9 mouse cellular contexts compared by ENCODE assay signal in genomic region chr7:58658790-58659405, GRCm38 (mm10). TPM values are rescaled to one million over a fixed set of nuclear protein-coding genes. Genes with fewer than 3 reads are reported as not detected.
DNase-seq lines count a peak whose midpoint lies in the region; ATAC-seq lines count a peak whose summit lies in the region.
"Had no signal": no experiment of that assay in that cellular context is flagged by ENCODE, and none has a peak within 500 bp of the region (broad histone marks: within the 10 kb centered on the region; RNA-seq: fewer than 3 reads in every experiment).

No protein-coding gene starts in this region.

- no peak overlapping the region for H3K27ac ChIP-seq in heart, embryonic 11.5 days (ENCODE audit: low read depth, low read length)
- no peak overlapping the region for H3K27ac ChIP-seq in hindbrain, embryonic 13.5 days
- no peak overlapping the region for H3K27ac ChIP-seq in midbrain, embryonic 12.5 days (replicated peaks)

- WGBS in heart, embryonic 11.5 days (ENCODE audit: insufficient replicate concordance) = 23% methylated on average over 14 of the region's 14 CpGs
- 30% methylated on average over 14 of the region's 14 CpGs for WGBS in hindbrain, embryonic 13.5 days
- WGBS in midbrain, embryonic 12.5 days = 30% methylated on average over 14 of the region's 14 CpGs

- H3K9ac ChIP-seq in heart, embryonic 11.5 days (ENCODE audit: low read depth, low read length) = peak overlapping the region; percentile 76
- H3K9ac ChIP-seq in hindbrain, embryonic 13.5 days = peak overlapping the region; percentile 70
- peak overlapping the region; percentile 65 for H3K9ac ChIP-seq in midbrain, embryonic 12.5 days (replicated peaks)

- peaks cover 7% of the 10 kb centered on the region for H3K27me3 ChIP-seq in heart, embryonic 11.5 days (ENCODE audit: control insufficient read depth, insufficient read depth, low read length)
- peaks cover 17% of the 10 kb centered on the region for H3K27me3 ChIP-seq in hindbrain, embryonic 13.5 days
- peaks cover 21% of the 10 kb centered on the region for H3K27me3 ChIP-seq in midbrain, embryonic 12.5 days
- H3K27me3 ChIP-seq: Patski had no signal

- H3K36me3 ChIP-seq in heart, embryonic 11.5 days (ENCODE audit: control insufficient read depth, insufficient read depth, low read length) = no peaks in the 10 kb centered on the region
- H3K36me3 ChIP-seq in hindbrain, embryonic 13.5 days = no peaks in the 10 kb centered on the region
- no peaks in the 10 kb centered on the region for H3K36me3 ChIP-seq in midbrain, embryonic 12.5 days

- peak overlapping the region; percentile 86 for H3K4me2 ChIP-seq in heart, embryonic 11.5 days
- H3K4me2 ChIP-seq in hindbrain, embryonic 13.5 days = peak overlapping the region; percentile 87
- peak overlapping the region; percentile 93 for H3K4me2 ChIP-seq in midbrain, embryonic 12.5 days (replicated peaks)

- H3K9me3 ChIP-seq in heart, embryonic 11.5 days (replicated peaks; ENCODE audit: control insufficient read depth, low read length) = no peaks in the 10 kb centered on the region
- H3K9me3 ChIP-seq in hindbrain, embryonic 13.5 days = no peaks in the 10 kb centered on the region
- H3K9me3 ChIP-seq in midbrain, embryonic 12.5 days = no peaks in the 10 kb centered on the region

- intact Hi-C loops in heart, postnatal 25 days (cut with DNase I) = no loop called here

- H3K4me3 ChIP-seq in heart, embryonic 11.5 days (ENCODE audit: low read depth, low read length) = peak overlapping the region; percentile 72
- H3K4me3 ChIP-seq in hindbrain, embryonic 13.5 days = peak overlapping the region; percentile 74
- peak overlapping the region; percentile 72 for H3K4me3 ChIP-seq in midbrain, embryonic 12.5 days

- H3K4me1 ChIP-seq in heart, embryonic 11.5 days (ENCODE audit: control insufficient read depth, insufficient read depth, low read length) = peaks cover 3% of the 10 kb centered on the region; the same call in 1 of the 2 replicates
- H3K4me1 ChIP-seq in hindbrain, embryonic 13.5 days (replicated peaks) = peaks cover 5% of the 10 kb centered on the region
- peaks cover 5% of the 10 kb centered on the region for H3K4me1 ChIP-seq in midbrain, embryonic 12.5 days

- ATAC-seq in heart, embryonic 11.5 days (replicated peaks; ENCODE audit: insufficient number of reproducible peaks, low FRiP score, low TSS enrichment) = no peak
- no peak; the same call in 1 of the 2 replicates for ATAC-seq in hindbrain, embryonic 13.5 days (ENCODE audit: low FRiP score)
- ATAC-seq in midbrain, embryonic 12.5 days (ENCODE audit: low FRiP score, low read depth) = no peak
- no peak for ATAC-seq in cerebellum, adult (ENCODE audit: insufficient number of reproducible peaks, low FRiP score, low TSS enrichment)

- no peak for DNase-seq in heart, postnatal 25 days (ENCODE audit: low spot score)
- peak; percentile 19 to 25 for DNase-seq in adrenal gland, postnatal 36 days
- DNase-seq in layer of hippocampus, adult 18-20 months (ENCODE audit: low spot score in 2 of 2) = no peak
- DNase-seq in retina, postnatal 1 day = no peak

RNA-seq across cellular contexts. Expression of gene Atp10a, which starts 2.9 kb away (rescaled TPM):
- 1.1 and 1.5 TPM in 2 replicates for polyA plus RNA-seq in heart, embryonic 11.5 days (2014; fragmentation: Nextera tagmentation; extraction: Ambion mirVana)
- 1 to 10 TPM; 1.5 to 2.4 TPM for total RNA-seq in heart, postnatal 25 days (2021)
- total RNA-seq in adrenal gland, postnatal 36 days (2021) = 100 to 1,000 TPM in 1 of 2 experiments, 10 to 100 TPM in 1; 67.3 to 108 TPM
- 0.54 and 0.84 TPM in 2 replicates for polyA plus RNA-seq in hindbrain, embryonic 13.5 days (2015; fragmentation: Nextera tagmentation; extraction: Ambion mirVana)
- 2.4 and 3.7 TPM in 2 replicates for polyA plus RNA-seq in midbrain, embryonic 12.5 days (2016; fragmentation: Nextera tagmentation; extraction: Ambion mirVana)
- 1 to 10 TPM; 6.0 to 7.2 TPM for total RNA-seq in layer of hippocampus, adult 18-20 months (2021)

Comparison
In these comparisons a context has a peak if more than half of its experiments do, and no peak if none do; other contexts are left out.
1. DNase-seq: peak in adrenal gland, postnatal 36 days (2 of 2); none in heart, postnatal 25 days (single experiment), layer of hippocampus, adult 18-20 months (0 of 2) and retina, postnatal 1 day (single experiment).
2. RNA of gene Atp10a, which starts 2.9 kb away (total RNA-seq): 67.3 to 108 TPM in adrenal gland, postnatal 36 days; 6.0 to 7.2 TPM in layer of hippocampus, adult 18-20 months and 1.5 to 2.4 TPM in heart, postnatal 25 days; every median in the first group is over 4 times any median in the second.
3. Peak in every context shown above with its lines, with median percentiles within 50 percentile points of each other: H3K4me2 ChIP-seq, H3K4me3 ChIP-seq and H3K9ac ChIP-seq.